Mouse (Mus musculus) thymus, postnatal 36 days (tissue): Measurements from ENCODE around the gene Ncor2.
A peak's percentile ranks its signal among the peaks of the same experiment; 100 is the strongest.

ENCODE experiments used
- DNase-seq, 2 experiments: peaks; one replicate each; pipeline ENCODE4 v3.0.0; 2022; ENCODE audit warnings: mixed read lengths in 2 of 2

The Ncor2 gene

DNA sequence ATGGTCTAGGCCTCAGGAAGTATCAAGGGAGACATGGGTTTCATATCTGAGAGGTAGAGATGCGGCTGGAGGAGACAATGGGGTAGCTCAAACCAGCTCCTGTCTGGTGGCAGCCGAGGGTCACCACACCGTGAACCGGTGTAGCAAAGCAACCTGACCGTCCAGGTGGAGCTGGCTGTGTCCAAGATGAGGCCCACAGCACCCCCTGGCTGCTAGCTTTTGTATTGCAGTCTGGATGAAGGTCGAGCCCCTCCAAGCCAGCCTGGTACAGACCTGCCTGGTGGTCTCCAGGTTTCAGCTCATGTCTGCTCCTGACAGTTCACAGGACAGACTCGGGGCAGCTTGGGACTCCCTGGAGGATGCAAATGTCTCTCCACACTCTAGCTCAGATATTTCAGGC lies 164.5 kb downstream of the Ncor2 start:
- DNase-seq = peak; percentile 64 to 71

DNA sequence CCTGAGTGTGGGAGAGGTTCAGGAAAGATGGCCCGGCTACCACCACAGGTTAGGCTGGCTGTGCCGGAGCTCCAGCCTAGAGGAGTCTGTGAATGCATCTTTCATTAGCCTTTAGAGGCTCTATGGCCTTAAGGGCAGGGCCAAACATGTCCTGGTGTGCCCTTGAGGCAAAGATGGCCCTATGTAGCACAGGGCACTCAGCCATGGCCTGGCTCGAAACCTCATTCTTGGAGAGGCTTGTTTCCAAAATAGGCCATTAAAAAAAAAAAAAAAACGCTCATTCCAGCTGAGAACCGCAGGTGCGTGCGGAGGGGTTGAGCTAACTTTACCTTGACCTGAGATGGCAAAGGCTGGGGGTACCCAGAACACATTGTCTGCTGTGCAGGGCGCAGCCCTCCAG lies 167.4 kb downstream of the Ncor2 start:
- DNase-seq = no peak

- DNase-seq = no peak
These were observed 167.9 kb downstream of the Ncor2 start for GRCm38 (mm10) chr5:125011166-125011565.

GRCm38 (mm10) chr5:125006896-125007295 lies 172.1 kb downstream of the Ncor2 start:
- no peak for DNase-seq

GRCm38 (mm10) chr5:125005871-125006652 lies 173.0 kb downstream of the Ncor2 start:
- no peak for DNase-seq

GRCm38 (mm10) chr5:125003873-125004255 lies 175.2 kb downstream of the Ncor2 start:
- no peak for DNase-seq

GRCm38 (mm10) chr5:125002969-125003872 lies 175.8 kb downstream of the Ncor2 start, which contains the start of gene Rflna:
Rflna (plus strand) TSS chr5:125003221.
- no peak for DNase-seq

- DNase-seq = no peak
These were observed 178.2 kb downstream of the Ncor2 start for GRCm38 (mm10) chr5:125000756-125001250.

DNA sequence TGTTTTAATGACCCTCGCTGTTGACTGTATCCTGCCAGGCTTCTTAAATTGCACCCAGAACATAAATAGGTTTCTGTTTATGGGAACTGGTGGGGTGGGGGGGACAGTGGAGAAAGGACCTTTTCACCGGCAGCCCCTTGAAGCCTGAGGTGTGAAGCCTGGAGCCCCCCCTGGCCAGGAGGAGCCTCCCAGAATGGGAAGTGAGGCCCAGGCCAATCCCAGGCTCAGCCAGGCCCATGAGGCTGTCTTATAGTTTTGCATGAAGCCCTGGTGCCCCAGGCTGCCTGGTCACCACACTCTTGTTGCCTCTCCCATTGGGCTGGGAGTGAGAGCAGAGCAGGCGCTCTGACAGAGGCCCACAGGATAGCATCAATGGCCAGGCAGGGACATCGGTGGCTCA lies 181.1 kb downstream of the Ncor2 start:
- no peak for DNase-seq

- DNase-seq = no peak
These were observed 182.2 kb downstream of the Ncor2 start for GRCm38 (mm10) chr5:124996816-124997215.

GRCm38 (mm10) chr5:124992891-124993290 lies 186.1 kb downstream of the Ncor2 start:
- DNase-seq = no peak

- DNase-seq = no peak
These were observed 186.7 kb downstream of the Ncor2 start for GRCm38 (mm10) chr5:124992323-124992722.

DNA sequence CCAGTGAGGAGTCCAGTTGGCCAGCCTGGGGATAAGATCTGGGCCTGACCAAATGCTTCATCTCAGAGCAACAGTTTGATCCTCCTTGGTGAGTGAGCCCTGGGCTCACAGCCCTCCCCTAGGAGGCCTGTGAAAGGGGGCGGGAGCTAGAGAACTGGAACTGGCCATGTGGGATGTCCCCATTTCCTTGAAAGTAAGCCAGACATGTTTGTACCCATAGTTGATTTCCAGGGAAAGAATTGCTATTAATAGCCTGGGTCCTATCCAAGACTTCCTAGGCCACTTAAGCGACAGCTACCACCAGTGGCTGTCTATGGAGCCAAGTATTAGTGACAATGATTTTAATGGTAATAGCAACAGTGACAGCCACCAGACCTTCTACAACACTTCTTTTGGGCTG lies 189.3 kb downstream of the Ncor2 start:
- no peak for DNase-seq

DNA sequence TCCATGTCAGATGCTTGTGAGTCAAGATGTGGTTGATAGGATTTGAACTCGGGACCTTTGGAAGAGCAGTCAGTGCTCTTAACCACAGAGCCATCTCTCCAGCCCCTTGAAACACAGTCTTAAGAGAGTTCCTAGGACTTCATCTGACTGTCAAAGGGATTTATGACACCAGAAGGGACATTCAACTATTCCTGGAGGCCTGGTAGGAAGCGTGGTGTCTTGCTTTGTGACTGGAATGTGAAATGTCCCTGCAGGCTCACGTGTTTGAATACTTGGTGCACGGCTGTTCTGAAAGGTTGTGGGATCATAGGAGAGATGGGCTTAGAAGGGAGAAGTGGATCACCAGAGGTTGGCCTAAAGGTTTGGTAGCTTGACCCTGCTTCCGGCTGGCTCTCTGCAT lies 192.4 kb downstream of the Ncor2 start:
- DNase-seq = no peak

GRCm38 (mm10) chr5:124986222-124986621 lies 192.8 kb downstream of the Ncor2 start:
- DNase-seq = no peak

DNA sequence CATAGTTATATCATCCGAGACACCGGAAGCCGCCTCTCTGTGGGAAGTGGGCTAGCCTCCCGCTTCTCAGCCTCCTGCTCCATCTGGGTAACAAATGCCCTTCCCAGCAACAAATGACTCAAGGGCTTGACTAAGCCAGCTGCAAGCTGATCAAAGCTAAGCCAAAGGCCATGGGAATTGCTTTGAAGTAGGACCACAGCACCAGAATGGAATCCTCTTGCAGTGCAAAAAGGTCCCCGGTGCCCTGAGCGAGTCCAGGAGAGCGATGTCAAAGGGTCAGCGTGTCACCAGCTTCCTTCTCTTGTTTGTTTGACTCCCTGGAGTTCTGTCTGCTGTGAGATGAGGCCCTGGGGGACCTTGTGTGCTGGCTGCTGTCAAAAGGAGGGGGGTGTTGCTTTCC lies 209.2 kb downstream of the Ncor2 start:
- no peak for DNase-seq
